Mouse (Mus musculus) kidney, postnatal 14 days (tissue): ENCODE measurements around the gene Syt16.

Experiments used
- DNase-seq: peaks from one replicate; pipeline ENCODE4 v3.0.0; 2022; ENCODE audit warnings: mixed read lengths

The Syt16 gene

DNA sequence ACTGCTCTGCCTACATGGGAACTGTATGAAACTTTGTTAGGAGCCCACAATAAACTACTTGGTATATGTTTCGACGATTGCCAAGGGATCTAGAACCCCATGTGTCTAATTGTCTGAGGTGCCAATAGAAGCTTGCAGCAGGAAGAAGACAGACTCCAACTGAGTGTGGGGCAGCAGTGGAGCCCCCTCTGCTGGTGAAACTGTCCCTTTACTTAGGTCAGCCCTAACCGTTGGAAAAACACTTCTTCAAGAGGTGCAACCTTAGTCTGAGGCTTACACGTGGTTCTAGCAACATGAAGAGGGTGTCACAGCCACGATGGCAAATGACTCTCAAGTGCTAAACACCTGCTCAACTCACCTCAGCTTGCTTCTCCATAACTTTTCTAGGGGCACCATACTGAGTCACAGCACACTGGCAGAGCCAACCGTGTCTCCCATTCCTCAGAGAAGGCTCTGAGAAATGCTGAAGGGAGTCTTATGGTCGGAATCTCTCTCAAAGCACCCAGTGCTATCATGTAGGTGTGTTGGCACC lies 17.3 kb downstream of the Syt16 start:
- DNase-seq, result peak; percentile 47

GRCm38 (mm10) chr12:74015491-74015890 lies 18.0 kb downstream of the Syt16 start:
- no peak for DNase-seq

GRCm38 (mm10) chr12:74023260-74023659 lies 25.8 kb downstream of the Syt16 start:
- DNase-seq, result no peak

GRCm38 (mm10) chr12:74024912-74025311 lies 27.5 kb downstream of the Syt16 start:
- DNase-seq, result no peak

DNA sequence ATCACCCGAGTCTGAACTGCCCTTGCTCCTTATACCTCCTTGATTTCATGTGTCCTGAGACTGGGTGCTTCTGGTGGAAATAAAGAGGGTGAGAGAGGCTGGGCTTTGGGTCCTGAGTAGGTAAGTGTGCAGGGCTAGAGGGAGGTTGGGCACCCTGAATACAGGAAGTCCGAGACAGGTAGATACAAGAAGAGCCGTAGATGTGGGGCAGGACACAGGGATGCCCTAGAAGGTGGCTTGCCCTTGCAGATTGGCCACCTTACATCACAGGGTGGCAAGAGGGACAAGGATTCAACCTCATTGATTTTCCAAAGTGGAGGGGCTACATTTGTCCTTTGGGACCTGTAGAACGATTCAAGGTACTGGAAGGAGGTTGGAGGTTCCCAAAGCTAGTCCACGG lies 45.8 kb downstream of the Syt16 start:
- DNase-seq, result no peak

DNA sequence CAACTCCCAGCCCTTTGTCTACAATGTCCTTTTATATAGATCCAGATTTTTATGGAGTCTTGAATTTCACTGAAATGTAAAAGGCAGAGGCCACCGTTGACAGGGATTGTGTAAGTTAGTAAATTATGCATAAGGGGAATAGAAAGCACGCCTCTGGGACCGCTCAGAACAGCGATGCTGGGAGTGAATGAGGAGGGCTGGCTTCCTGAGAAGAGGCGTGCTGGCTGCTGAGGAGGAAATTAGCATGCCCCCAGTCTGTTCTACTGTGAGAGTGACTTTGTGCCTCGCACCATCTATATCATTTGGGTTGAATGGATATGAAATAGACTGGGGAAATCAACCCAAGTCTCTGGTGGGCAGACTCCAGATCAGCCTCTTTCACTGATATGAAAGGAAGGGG lies 46.3 kb downstream of the Syt16 start:
- DNase-seq, result no peak

DNA sequence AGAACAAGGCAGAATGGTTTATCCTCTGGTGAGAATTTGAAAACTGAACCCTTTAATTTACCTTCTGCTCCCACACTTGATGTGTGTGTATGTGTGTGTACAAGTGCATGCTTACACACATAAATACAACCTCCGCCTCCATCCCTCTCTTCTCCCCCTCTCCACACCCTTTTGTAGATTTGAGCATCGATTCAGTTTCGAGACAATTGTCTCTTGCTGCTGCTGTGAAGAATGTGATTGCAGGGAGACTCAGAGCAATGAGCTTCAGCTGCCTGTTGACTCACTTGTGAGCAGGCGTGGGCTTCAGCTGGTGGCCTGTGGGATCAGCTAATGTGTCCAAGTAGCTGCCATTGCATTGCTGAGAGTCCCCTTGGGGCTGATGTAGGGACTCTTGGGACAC lies 46.8 kb downstream of the Syt16 start:
- DNase-seq, result no peak

DNA sequence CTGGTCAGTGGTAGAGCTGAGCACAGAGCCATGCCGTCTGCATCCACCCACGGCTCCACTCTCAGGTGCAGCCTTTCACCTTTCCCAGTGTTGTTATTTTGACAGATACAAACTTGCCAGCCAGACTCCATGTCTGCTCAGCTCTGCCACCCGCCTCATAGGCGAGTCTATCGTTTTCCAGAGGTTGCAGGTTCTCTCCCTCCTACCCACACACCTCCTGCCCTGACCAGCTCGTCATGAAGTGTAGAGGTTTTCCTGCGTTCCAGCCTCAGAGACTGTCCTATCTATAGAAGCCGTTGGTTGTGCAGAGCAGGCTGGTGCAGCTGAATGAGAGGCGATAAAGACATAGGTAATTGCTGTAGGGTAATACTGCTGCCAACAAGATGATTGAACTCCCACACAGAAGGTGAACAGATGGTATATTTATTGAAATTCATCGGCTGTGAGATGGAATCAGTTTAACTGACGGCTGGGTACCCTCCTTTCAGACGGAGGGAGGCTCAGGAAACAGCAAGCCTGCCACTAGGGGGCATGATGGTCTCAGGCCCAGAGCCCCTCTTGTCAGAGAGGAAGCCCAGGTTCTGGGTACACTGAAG lies 58.0 kb downstream of the Syt16 start:
- DNase-seq, result peak; percentile 32

DNA sequence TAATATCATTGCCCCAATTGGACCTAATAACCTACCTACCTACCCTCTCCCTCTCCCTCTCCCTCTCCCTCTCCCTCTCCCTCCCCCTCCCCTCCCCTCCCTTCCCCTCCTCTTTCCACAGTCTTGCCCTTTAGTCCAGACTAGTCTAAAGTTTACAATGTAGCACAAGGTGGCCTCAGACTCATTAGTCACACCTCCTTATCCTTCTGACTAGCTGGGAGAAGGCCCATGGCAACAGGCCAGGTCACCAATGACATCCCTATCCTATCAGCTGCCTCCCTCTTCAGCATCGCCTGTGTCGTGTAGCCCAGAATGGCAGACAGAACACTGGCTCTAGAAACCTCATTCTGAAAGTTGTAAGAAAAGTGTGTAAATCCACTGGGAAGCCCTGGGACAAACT lies 58.7 kb downstream of the Syt16 start:
- no peak for DNase-seq

GRCm38 (mm10) chr12:74062547-74062946 lies 65.1 kb downstream of the Syt16 start:
- DNase-seq, result no peak

- DNase-seq, result no peak
Observed at GRCm38 (mm10) chr12:74068912-74069311, 71.5 kb downstream of the Syt16 start.

DNA sequence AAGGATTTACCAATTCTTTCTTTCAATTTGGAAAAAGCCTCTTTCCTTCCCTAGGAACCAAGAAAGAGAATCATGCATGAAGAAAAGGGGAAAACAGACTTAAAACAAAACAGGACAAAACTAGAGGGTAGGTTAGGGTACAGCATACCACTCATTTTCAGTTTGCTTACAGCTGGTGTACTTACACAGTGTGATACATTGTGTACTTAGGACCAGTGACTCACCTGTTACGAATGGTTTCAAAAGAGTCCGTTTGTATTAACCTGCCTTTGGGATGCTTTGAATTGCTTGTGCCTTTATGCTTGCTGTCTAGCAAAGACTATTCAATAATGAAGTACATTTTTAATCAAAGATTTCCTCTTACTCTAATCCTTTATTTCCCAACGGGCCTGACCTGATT lies 78.1 kb downstream of the Syt16 start:
- DNase-seq, result no peak

DNA sequence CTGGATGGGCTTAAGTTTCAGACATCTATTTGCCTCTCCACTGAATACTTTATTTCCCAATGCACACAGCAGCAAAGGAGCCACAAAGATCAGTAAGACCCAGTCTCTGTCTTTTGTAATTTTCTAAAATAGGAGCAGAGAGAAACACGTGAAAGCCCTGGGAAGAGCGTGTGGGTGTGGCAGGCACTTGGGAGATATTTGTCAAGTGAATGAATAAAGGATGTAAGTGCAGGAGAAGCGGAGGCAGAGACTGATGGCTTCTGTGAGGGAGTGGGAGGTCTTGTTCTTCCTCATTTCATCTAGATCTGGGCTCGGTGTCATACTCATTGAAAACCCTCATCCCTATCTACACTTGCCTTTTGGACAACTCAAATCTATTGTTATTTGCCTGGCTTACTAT lies 78.6 kb downstream of the Syt16 start:
- DNase-seq, result no peak

DNA sequence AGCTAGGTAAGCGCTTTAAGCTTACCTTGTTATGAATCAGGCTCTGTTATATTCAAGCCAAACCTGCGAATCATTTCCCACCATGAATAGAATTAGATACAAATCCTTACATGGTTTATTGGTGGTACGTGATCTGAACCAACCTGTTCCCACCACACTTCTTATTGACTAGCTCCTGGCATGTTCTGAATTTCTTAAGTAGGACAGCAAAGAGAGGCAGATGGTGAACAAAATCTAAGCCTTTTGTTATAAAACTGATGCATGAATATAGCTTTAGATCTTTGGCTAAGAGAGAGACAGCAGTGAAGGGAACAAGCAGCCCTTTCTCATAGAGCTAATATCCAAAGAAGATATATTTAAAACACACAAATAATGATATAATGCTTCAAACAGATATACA lies 83.7 kb downstream of the Syt16 start:
- DNase-seq, result no peak

GRCm38 (mm10) chr12:74084389-74084788 lies 86.9 kb downstream of the Syt16 start:
- DNase-seq, result no peak

DNA sequence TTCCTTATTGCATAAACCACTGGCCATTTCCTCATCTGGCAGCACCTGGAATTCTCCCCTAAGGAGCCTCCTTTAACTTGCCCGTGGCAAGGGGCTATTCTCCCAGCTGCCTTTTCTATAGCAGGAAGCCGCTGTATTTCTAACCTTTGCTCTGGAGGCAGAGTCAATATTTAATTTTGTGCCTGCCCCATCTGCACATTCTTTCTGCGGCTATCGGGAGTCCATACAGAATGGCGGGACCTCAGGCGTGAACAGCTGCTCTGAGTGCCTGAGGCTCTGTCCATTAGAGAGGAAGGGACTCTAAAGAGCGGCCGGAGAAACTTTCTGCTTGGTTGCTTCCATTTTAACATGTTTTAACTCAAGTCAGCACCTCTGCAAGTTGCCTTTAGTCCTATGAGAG lies 89.6 kb downstream of the Syt16 start:
- peak; percentile 47 for DNase-seq

DNA sequence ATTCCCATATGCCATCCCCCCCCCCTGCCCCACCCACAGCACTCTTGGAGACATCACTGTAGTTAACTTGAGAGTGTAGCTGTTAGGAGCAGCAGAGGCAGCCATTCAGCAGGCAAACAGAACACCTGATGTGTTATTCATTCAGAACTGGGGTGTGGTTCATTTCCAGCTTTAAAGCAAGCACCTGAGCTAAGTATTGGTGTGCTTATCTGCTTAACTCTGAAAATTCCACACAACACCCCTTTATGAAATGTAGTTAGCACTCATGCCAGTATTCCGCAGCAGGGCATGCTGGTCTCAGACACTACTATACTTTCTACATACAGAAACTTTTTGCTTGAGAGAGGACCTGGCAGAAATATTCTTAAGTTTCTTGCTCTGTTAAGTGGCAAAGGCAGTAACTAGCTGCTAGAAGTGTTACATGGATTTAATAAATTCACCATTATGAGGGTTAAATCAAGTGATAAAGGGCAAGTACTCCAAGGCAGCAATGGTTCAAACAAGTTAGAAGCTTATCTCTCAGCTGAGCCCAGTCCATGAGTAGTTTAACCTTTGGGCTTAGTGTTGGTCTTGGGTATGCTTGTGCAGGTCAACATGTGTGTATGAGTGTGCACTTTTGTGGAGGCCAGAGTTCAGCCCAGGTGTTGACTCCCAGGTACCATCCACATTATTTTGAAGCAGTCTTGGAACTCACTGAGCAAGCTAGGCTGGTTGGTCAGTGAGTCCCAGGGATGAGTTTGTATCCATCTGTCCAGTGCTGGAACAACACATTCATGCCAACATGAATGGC lies 92.1 kb downstream of the Syt16 start:
- no peak for DNase-seq

DNA sequence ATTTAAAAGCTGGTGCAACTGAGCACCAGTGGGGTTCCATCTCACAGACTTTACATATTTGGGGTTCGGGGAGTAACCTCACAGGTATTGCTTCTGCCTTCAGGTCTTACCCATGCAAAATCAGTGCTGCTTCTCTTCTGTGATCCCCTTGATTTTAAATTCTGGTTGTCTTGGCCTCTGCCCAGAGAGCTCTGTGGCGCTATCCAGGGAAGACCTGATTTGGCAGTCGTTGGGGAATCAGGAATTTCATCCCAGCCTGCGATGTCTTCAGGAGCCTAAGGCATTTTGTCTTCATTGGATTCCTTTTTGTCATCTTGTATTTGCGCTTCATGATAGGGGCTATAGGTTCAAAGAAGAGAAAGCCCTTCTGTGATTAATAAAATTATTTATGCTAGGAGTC lies 95.1 kb downstream of the Syt16 start:
- no peak for DNase-seq

GRCm38 (mm10) chr12:74093110-74093509 lies 95.6 kb downstream of the Syt16 start:
- DNase-seq, result no peak

DNA sequence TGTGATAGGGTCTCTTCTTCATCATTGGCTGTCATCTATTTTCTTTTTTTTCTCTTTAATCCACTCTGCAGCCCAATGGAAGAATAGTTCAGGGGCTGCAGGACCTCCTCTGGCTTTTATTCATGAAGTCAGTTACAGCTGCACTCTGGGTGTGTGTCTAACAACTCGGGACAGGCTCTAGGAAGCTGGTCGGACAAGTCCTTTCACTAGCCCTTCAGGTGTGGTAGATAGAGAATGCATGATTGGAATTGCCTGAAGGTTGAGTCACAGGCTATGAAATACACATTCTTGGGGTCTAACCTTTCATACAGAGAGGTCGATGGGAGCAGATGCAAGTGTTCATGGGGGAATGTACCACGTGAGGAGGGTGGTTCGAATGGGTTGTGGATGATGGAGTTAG lies 97.2 kb downstream of the Syt16 start:
- DNase-seq, result no peak

DNA sequence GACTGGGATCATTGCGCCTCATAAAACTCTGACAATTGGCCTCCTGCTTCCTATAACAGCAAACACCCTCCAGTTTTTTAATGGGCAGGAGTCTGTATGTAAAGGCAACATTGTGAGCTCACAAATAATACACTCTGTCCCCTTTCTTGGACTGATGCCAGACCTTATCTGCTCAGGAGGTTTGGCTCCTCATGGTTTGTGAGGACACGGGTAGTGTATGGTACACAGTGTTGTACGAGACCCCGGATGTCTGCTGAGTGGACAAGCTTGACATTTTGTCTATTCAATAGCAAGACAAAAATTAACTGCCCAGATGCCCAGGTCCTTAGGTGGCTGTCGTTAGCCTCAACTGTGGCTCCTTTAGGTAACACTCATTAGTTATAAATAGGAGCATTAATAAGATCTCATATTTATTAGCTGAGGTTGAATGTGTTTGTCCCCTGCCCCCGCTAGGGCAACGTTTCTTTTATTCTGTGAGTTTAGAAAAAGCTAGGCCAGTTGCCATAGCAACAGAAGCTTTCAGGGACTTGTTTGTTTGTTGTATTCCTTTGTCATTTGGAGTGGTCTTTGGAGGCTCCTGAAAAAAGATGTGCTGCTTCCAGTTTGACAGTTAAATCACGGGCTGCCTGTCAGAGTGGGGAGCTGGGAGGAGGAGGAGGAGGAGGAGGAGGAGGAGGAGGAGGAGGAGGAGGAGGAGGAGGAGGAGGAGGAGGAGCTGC lies 101.3 kb downstream of the Syt16 start:
- no peak for DNase-seq

- no peak for DNase-seq
Observed at GRCm38 (mm10) chr12:74105811-74106513, 108.5 kb downstream of the Syt16 start.

- DNase-seq, result no peak
Observed at GRCm38 (mm10) chr12:74108663-74109081, 111.2 kb downstream of the Syt16 start.
